Mouse (Mus musculus) ES-E14 (cell line): ENCODE results near the gene Sh3bp4.

ENCODE experiments used
- CHD2 ChIP-seq: IDR thresholded peaks from 2 replicates; pipeline ENCODE4 v1.6.1; 2014; ENCODE audit warnings: mild to moderate bottlenecking, low read depth, low read length, inconsistent platforms
- MAFK ChIP-seq: IDR thresholded peaks from 2 replicates; pipeline ENCODE4 v1.6.1; 2014; ENCODE audit warnings: mild to moderate bottlenecking, low read depth, low read length, inconsistent platforms; ENCODE audit not compliant: insufficient read depth
- ZC3H11A ChIP-seq: IDR thresholded peaks from 2 replicates; pipeline ENCODE4 v1.6.1; 2012; ENCODE audit warnings: low read depth, mild to moderate bottlenecking, inconsistent platforms, low read length, borderline replicate concordance
- ZNF384 ChIP-seq: IDR thresholded peaks from 2 replicates; pipeline ENCODE4 v1.6.1; 2012; ENCODE audit warnings: low read depth, low read length, inconsistent platforms

GRCm38 (mm10) chr1:89152576-89152975 lies 82.4 kb downstream of the Sh3bp4 start:
- TF ChIP-seq MAFK (no peak), ZC3H11A (no peak), CHD2 (no peak), ZNF384 (no peak)
